Mouse (Mus musculus) adipose tissue, adult 10 weeks (tissue): ENCODE measurements around the gene Anpep. TPM values are rescaled to one million over a fixed set of nuclear protein-coding genes. Genes with fewer than 3 reads are reported as not detected.

Source experiments
- polyA plus RNA-seq: library from polyadenylated mRNA; stranded (reverse); fragments of 350-450 nt; fragmentation: Illumina TruSeq; extraction: RNeasy Lipid Tissue Mini Kit (QIAGEN cat#74804); gene quantifications from one replicate; pipeline ENCODE4 v1.2.3, GENCODE M21; 2014; ENCODE audit warnings: low read depth, low replicate concordance

Anpep gene
- 17.7 TPM for polyA plus RNA-seq

GRCm38 (mm10) chr7:79860811-79861210 is at the start of gene Anpep:
Gene Anpep (minus strand): TSS chr7:79861059.

GRCm38 (mm10) chr7:79810611-79811506 is 50.0 kb downstream of the Anpep start, which contains the start of gene Mesp2:
Gene Mesp2 (plus strand): TSS chr7:79810727.

GRCm38 (mm10) chr7:79793688-79794087 is 67.2 kb downstream of the Anpep start, which contains the start of gene Mesp1:
Gene Mesp1 (minus strand): TSS chr7:79793788.

Other genes with a start within 250 kb of the Anpep start
- gene Rhcg, start 243.4 kb downstream of the Anpep start, polyA plus RNA-seq = 183 TPM
- 0.32 TPM for gene Ticrr, start 200.9 kb downstream of the Anpep start, polyA plus RNA-seq
- gene Kif7, start 145.3 kb downstream of the Anpep start, polyA plus RNA-seq = 2.1 TPM
- 618 TPM for gene Plin1, start 128.2 kb downstream of the Anpep start, polyA plus RNA-seq
- gene Pex11a, start 117.9 kb downstream of the Anpep start, polyA plus RNA-seq = 41.6 TPM
- gene Wdr93, start 117.9 kb downstream of the Anpep start, polyA plus RNA-seq = 3.9 TPM
- 1.6 TPM for gene Mesp1, start 67.3 kb downstream of the Anpep start, polyA plus RNA-seq
- gene Mesp2, start 50.3 kb downstream of the Anpep start, polyA plus RNA-seq = 1.1 TPM
- 12.7 TPM for gene Ap3s2, start 59.6 kb upstream of the Anpep start, polyA plus RNA-seq
- gene Arpin, start 74.3 kb upstream of the Anpep start, polyA plus RNA-seq = 18.0 TPM
- 12.4 TPM for gene Zfp710, start 163.8 kb upstream of the Anpep start, polyA plus RNA-seq